11 mouse cellular contexts compared by ENCODE assay signal in genomic region chrX:53608879-53609278, GRCm38 (mm10). TPM values are rescaled to one million over a fixed set of nuclear protein-coding genes. Genes with fewer than 3 reads are reported as not detected.
DNase-seq lines count a peak whose midpoint lies in the region; ATAC-seq and TF ChIP-seq lines count a peak whose summit lies in the region.
"Not testable (repeated sequence)": the region's sequence is repeated elsewhere in the genome, so short reads cannot be mapped to it uniquely, and the experiment has no call there.
"Had no signal": no experiment of that assay in that cellular context is flagged by ENCODE, and none has a peak within 500 bp of the region (broad histone marks: within the 10 kb centered on the region; RNA-seq: fewer than 3 reads in every experiment).

Gene Gm14597, minus strand, starts transcription at chrX:53608979.

- ATAC-seq in embryonic facial prominence, embryonic 11.5 days (replicated peaks; ENCODE audit: insufficient number of reproducible peaks, low FRiP score, low TSS enrichment, low read depth); forebrain, postnatal 0 days; hindbrain, embryonic 12.5 days (ENCODE audit: low FRiP score); kidney, embryonic 16.5 days (ENCODE audit: low FRiP score, low TSS enrichment); liver, embryonic 13.5 days (ENCODE audit: low read depth); midbrain, embryonic 11.5 days (ENCODE audit: low FRiP score): not testable (repeated sequence)

- not testable (repeated sequence) for TF ChIP-seq CTCF in forebrain, postnatal 0 days (IDR thresholded peaks at IDR 0.05; ENCODE audit: low read depth); olfactory bulb, adult 2 months (IDR thresholded peaks at IDR 0.05; ENCODE audit: insufficient read depth, low read depth, low read length)

- TF ChIP-seq POLR2A in olfactory bulb, adult 2 months (IDR thresholded peaks at IDR 0.05; ENCODE audit: insufficient read depth, low read depth, low read length): not testable (repeated sequence)

- DNase-seq in embryonic facial prominence, embryonic 11.5 days (ENCODE audit: low spot score); forebrain, postnatal 0 days; liver, embryonic 13.5 days; midbrain, embryonic 11.5 days (ENCODE audit: low spot score, missing footprints): not testable (repeated sequence)

- H3K27me3 ChIP-seq in embryonic facial prominence, embryonic 11.5 days (ENCODE audit: control insufficient read depth, insufficient read depth, low read length); forebrain, postnatal 0 days (ENCODE audit: insufficient read depth, low read length); hindbrain, embryonic 12.5 days; kidney, embryonic 16.5 days (ENCODE audit: insufficient read depth, low read length); liver, embryonic 13.5 days; midbrain, embryonic 11.5 days (ENCODE audit: control insufficient read depth, insufficient read depth, low read length): not testable (repeated sequence)

- H3K4me3 ChIP-seq in embryonic facial prominence, embryonic 11.5 days (ENCODE audit: low read depth, low read length): peak within 1 kb of the TSS; percentile 34
- peak within 1 kb of the TSS; percentile 45 for H3K4me3 ChIP-seq in forebrain, postnatal 0 days (ENCODE audit: low read depth, low read length)
- H3K4me3 ChIP-seq in hindbrain, embryonic 12.5 days: peak within 1 kb of the TSS; percentile 41
- peak within 1 kb of the TSS; percentile 54 for H3K4me3 ChIP-seq in kidney, embryonic 16.5 days (ENCODE audit: low read length)
- peak within 1 kb of the TSS; percentile 35 for H3K4me3 ChIP-seq in liver, embryonic 13.5 days (replicated peaks)
- peak within 1 kb of the TSS; percentile 36 for H3K4me3 ChIP-seq in midbrain, embryonic 11.5 days (ENCODE audit: low read depth, low read length)
- peak within 1 kb of the TSS; percentile 80 for H3K4me3 ChIP-seq in olfactory bulb, adult 2 months (ENCODE audit: insufficient read depth, low read depth, low read length)

- not testable (repeated sequence) for H3K4me1 ChIP-seq in embryonic facial prominence, embryonic 11.5 days (ENCODE audit: control insufficient read depth, insufficient read depth, low read length); forebrain, postnatal 0 days (ENCODE audit: insufficient read depth); hindbrain, embryonic 12.5 days; kidney, embryonic 16.5 days (ENCODE audit: insufficient read depth, low read length); liver, embryonic 13.5 days (replicated peaks); midbrain, embryonic 11.5 days (ENCODE audit: control insufficient read depth, insufficient read depth, low read length); olfactory bulb, adult 2 months (ENCODE audit: control insufficient read depth, insufficient read depth, low read length)

- H3K9me3 ChIP-seq in embryonic facial prominence, embryonic 11.5 days (replicated peaks; ENCODE audit: control insufficient read depth, low read length); forebrain, postnatal 0 days (ENCODE audit: low read length); hindbrain, embryonic 12.5 days (replicated peaks); kidney, embryonic 16.5 days (ENCODE audit: low read length); liver, embryonic 13.5 days (replicated peaks); midbrain, embryonic 11.5 days (ENCODE audit: control insufficient read depth, low read length): not testable (repeated sequence)

- not testable (repeated sequence) for H3K27ac ChIP-seq in embryonic facial prominence, embryonic 11.5 days (replicated peaks; ENCODE audit: low read depth, low read length); kidney, embryonic 16.5 days (ENCODE audit: low read length); liver, embryonic 13.5 days; midbrain, embryonic 11.5 days (ENCODE audit: low read depth, low read length)
- peak within 1 kb of the TSS; percentile 79 for H3K27ac ChIP-seq in forebrain, postnatal 0 days (ENCODE audit: low read depth, low read length)
- H3K27ac ChIP-seq in hindbrain, embryonic 12.5 days: peak within 1 kb of the TSS; percentile 76
- peak within 1 kb of the TSS; percentile 97 for H3K27ac ChIP-seq in olfactory bulb, adult 2 months (ENCODE audit: insufficient read depth, low read depth, low read length)

- H3K36me3 ChIP-seq in embryonic facial prominence, embryonic 11.5 days (replicated peaks; ENCODE audit: control insufficient read depth, insufficient read depth, low read depth, low read length); forebrain, postnatal 0 days (ENCODE audit: insufficient read depth); hindbrain, embryonic 12.5 days; kidney, embryonic 16.5 days (ENCODE audit: insufficient read depth, low read length); liver, embryonic 13.5 days; midbrain, embryonic 11.5 days (ENCODE audit: control insufficient read depth, insufficient read depth, low read length): not testable (repeated sequence)

- WGBS in embryonic facial prominence, embryonic 11.5 days: 73% methylated on average over 2 of the region's 4 CpGs
- WGBS in forebrain, postnatal 0 days: 77% methylated on average over 2 of the region's 4 CpGs
- 62% methylated on average over 3 of the region's 4 CpGs for WGBS in hindbrain, embryonic 12.5 days
- WGBS in kidney, embryonic 16.5 days: 82% methylated on average over 2 of the region's 4 CpGs
- WGBS in liver, embryonic 13.5 days (ENCODE audit: insufficient replicate concordance): 71% methylated on average over 2 of the region's 4 CpGs
- WGBS in midbrain, embryonic 11.5 days: 45% methylated on average over 2 of the region's 4 CpGs
- WGBS in olfactory bulb, adult 2 months: 43% methylated on average over 3 of the region's 4 CpGs

- H3K4me2 ChIP-seq in embryonic facial prominence, embryonic 11.5 days (ENCODE audit: low read depth, low read length): peak within 1 kb of the TSS; percentile 55
- peak within 1 kb of the TSS; percentile 51 for H3K4me2 ChIP-seq in forebrain, postnatal 0 days (ENCODE audit: low read depth)
- H3K4me2 ChIP-seq in hindbrain, embryonic 12.5 days (replicated peaks): peak within 1 kb of the TSS; percentile 50
- peak within 1 kb of the TSS; percentile 54 for H3K4me2 ChIP-seq in kidney, embryonic 16.5 days (replicated peaks; ENCODE audit: low read depth, low read length)
- H3K4me2 ChIP-seq in liver, embryonic 13.5 days: peak within 1 kb of the TSS; percentile 47
- peak within 1 kb of the TSS; percentile 47 for H3K4me2 ChIP-seq in midbrain, embryonic 11.5 days

- H3K9ac ChIP-seq in embryonic facial prominence, embryonic 11.5 days (replicated peaks; ENCODE audit: low read length): peak within 1 kb of the TSS; percentile 47
- peak within 1 kb of the TSS; percentile 63 for H3K9ac ChIP-seq in forebrain, postnatal 0 days
- peak within 1 kb of the TSS; percentile 65 for H3K9ac ChIP-seq in hindbrain, embryonic 12.5 days
- H3K9ac ChIP-seq in kidney, embryonic 16.5 days (replicated peaks; ENCODE audit: low read length): peak within 1 kb of the TSS; percentile 65
- H3K9ac ChIP-seq in liver, embryonic 13.5 days: not testable (repeated sequence)
- peak within 1 kb of the TSS; percentile 57 for H3K9ac ChIP-seq in midbrain, embryonic 11.5 days (ENCODE audit: low read length)

RNA-seq across cellular contexts. Expression of gene Gm14597, which starts in this region (rescaled TPM):
- not detected in 2 replicates for polyA plus RNA-seq in embryonic facial prominence, embryonic 11.5 days (2014; fragmentation: Nextera tagmentation; extraction: Ambion mirVana)
- total RNA-seq in forebrain, postnatal 0 days (2014; rRNA removed): 0.62 and 0.71 TPM in 2 replicates
- 0.38 and 0.41 TPM in 2 replicates for polyA plus RNA-seq in forebrain, postnatal 0 days (2015; fragmentation: Nextera tagmentation; extraction: Ambion mirVana)
- polyA plus RNA-seq in hindbrain, embryonic 12.5 days (2016; fragmentation: Nextera tagmentation; extraction: Ambion mirVana): not detected in 2 replicates
- not detected in 2 replicates for polyA plus RNA-seq in kidney, embryonic 16.5 days (2015; fragmentation: Nextera tagmentation; extraction: Ambion mirVana)
- not detected in 2 replicates for polyA plus RNA-seq in liver, embryonic 13.5 days (2015; fragmentation: Nextera tagmentation; extraction: Ambion mirVana)
- polyA plus RNA-seq in midbrain, embryonic 11.5 days (2014; fragmentation: Nextera tagmentation; extraction: Ambion mirVana): not detected in 2 replicates
- polyA plus RNA-seq in olfactory bulb, adult 2 months (2012; ENCODE audit: insufficient read depth, insufficient read length, low replicate concordance, missing spikeins): not detected in 2 replicates
- total RNA-seq: gastrocnemius, adult 8-10 months; heart, postnatal 14 days; layer of hippocampus, postnatal 36 days had no signal
- polyA plus RNA-seq: G1E had no signal
